Mouse (Mus musculus): ENCODE measurements around the gene Smg9.
"Not testable (repeated sequence)": the region's sequence is repeated elsewhere in the genome, so short reads cannot be mapped to it uniquely, and the experiment has no call there.

The Smg9 gene

GRCm38 (mm10) chr7:24377091-24377865 is 22.1 kb upstream of the Smg9 start:
- peak in 1 of 2 experiments; percentile 71 for DNase-seq (ENCODE audit: low spot score in 2 of 2)

- DNase-seq (ENCODE audit: low spot score in 2 of 2) = no peak
Observed at GRCm38 (mm10) chr7:24378049-24378701, 21.2 kb upstream of the Smg9 start.

- no peak for DNase-seq (ENCODE audit: low spot score in 2 of 2)
Observed at GRCm38 (mm10) chr7:24379934-24380333, 19.5 kb upstream of the Smg9 start.

GRCm38 (mm10) chr7:24380370-24380769 is 19.0 kb upstream of the Smg9 start:
- DNase-seq (ENCODE audit: low spot score in 2 of 2) = no peak

GRCm38 (mm10) chr7:24382730-24383372 is 16.6 kb upstream of the Smg9 start:
- no peak for DNase-seq (ENCODE audit: low spot score in 2 of 2)

- no peak for DNase-seq (ENCODE audit: low spot score in 2 of 2)
Observed at GRCm38 (mm10) chr7:24384070-24384469, 15.3 kb upstream of the Smg9 start.

GRCm38 (mm10) chr7:24384827-24385226 is 14.6 kb upstream of the Smg9 start:
- peak in 1 of 2 experiments; percentile 68 for DNase-seq (ENCODE audit: low spot score in 2 of 2)

- peak; percentile 62 to 73 for DNase-seq (ENCODE audit: low spot score in 2 of 2)
Observed at GRCm38 (mm10) chr7:24387059-24387556, 12.3 kb upstream of the Smg9 start.

- no peak for DNase-seq (ENCODE audit: low spot score in 2 of 2)
Observed at GRCm38 (mm10) chr7:24389516-24390187, 9.8 kb upstream of the Smg9 start.

GRCm38 (mm10) chr7:24390512-24390911 is 8.9 kb upstream of the Smg9 start:
- DNase-seq (ENCODE audit: low spot score in 2 of 2) = no peak

GRCm38 (mm10) chr7:24391077-24391476 is 8.3 kb upstream of the Smg9 start:
- DNase-seq (ENCODE audit: low spot score in 2 of 2) = peak in 1 of 2 experiments; percentile 68

- DNase-seq (ENCODE audit: low spot score in 2 of 2) = no peak
Observed at GRCm38 (mm10) chr7:24391687-24392086, 7.7 kb upstream of the Smg9 start.

- no peak for DNase-seq (ENCODE audit: low spot score in 2 of 2)
Observed at GRCm38 (mm10) chr7:24394054-24394453, 5.4 kb upstream of the Smg9 start.

- peak in 1 of 2 experiments; percentile 76 for DNase-seq (ENCODE audit: low spot score in 2 of 2)
Observed at GRCm38 (mm10) chr7:24394475-24395161, 4.8 kb upstream of the Smg9 start.

- no peak for DNase-seq (ENCODE audit: low spot score in 2 of 2)
Observed at GRCm38 (mm10) chr7:24396832-24397231, 2.6 kb upstream of the Smg9 start.

GRCm38 (mm10) chr7:24398364-24398913 is 980 bp upstream of the Smg9 start:
- DNase-seq (ENCODE audit: low spot score in 2 of 2) = no peak

GRCm38 (mm10) chr7:24400082-24400452 is 648 bp downstream of the Smg9 start:
- DNase-seq (ENCODE audit: low spot score in 2 of 2) = no peak

- not testable (repeated sequence) for DNase-seq (ENCODE audit: low spot score in 2 of 2)
Observed at GRCm38 (mm10) chr7:24400489-24400888, 1.1 kb downstream of the Smg9 start.

- DNase-seq (ENCODE audit: low spot score in 2 of 2) = no peak
Observed at GRCm38 (mm10) chr7:24402851-24403250, 3.4 kb downstream of the Smg9 start.

GRCm38 (mm10) chr7:24405649-24406048 is 6.2 kb downstream of the Smg9 start:
- DNase-seq (ENCODE audit: low spot score in 2 of 2) = no peak
